Mouse (Mus musculus) spleen, adult 2 months (tissue): ENCODE measurements around the gene Uhrf1bp1.

Source experiments
- CTCF ChIP-seq: fragments of 200-500 bp; IDR thresholded peaks from 2 replicates; pipeline ENCODE4 v1.5.1; 2011; ENCODE audit warnings: mild to moderate bottlenecking, inconsistent platforms; ENCODE audit not compliant: insufficient read depth, insufficient read length, insufficient replicate concordance; ENCODE audit errors: extremely low read depth
- POLR2A ChIP-seq: fragments of 200-500 bp; IDR thresholded peaks from 2 replicates; pipeline ENCODE4 v1.6.1; 2011; ENCODE audit warnings: low read depth, low read length, inconsistent platforms

DNA sequence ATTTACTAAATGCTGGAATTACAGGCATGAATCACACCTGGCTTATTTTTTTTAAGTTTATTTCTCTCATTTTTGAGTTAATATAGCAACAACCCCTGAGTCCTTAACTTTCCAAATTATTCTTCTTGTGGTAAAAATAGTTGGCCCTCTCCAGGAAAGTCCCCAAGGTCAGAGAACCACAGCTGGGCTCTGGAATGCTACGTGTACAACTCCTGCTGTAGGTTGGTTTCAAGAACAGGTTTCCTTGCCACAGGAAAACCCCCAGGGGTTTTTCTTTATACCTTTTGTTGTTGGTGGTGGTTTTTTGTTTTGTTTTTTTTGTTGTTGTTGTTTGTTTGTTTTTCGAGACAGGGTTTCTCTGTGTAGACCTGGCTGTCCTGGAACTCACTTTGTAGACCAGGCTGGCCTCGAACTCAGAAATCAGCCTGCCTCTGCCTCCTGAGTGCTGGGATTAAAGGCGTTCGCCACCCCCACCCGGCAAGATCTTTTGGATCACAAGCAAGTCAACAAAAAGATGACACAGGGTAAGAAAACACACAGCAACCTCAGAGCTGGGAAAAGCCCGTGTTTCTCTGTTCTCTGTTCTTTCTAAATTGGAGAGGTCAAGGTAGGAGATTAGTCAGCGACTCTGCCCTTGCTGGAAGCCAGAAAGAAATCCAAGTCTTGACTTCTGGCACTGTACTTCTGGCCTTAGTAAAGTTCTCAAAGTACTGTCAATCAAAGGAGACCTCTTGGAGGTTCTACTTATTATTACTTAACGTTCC, 32.9 kb upstream of the Uhrf1bp1 start:
- TF ChIP-seq POLR2A (no peak), CTCF (no peak)
